Mouse (Mus musculus): Measurements from ENCODE around the gene Guk1. TPM values are rescaled to one million over a fixed set of nuclear protein-coding genes. Genes with fewer than 3 reads are reported as not detected.
"Not testable (repeated sequence)": the region's sequence is repeated elsewhere in the genome, so short reads cannot be mapped to it uniquely, and the experiment has no call there.

Gene Guk1
- polyA plus RNA-seq, 1 experiment = 81.0 TPM

- H3ac ChIP-seq (ENCODE audit: control insufficient read depth, insufficient read length, low read depth) = no peak overlapping the region
- no peaks in the 10 kb centered on the region for H3K27me3 ChIP-seq (ENCODE audit: control insufficient read depth, insufficient read depth, insufficient read length)
- peaks cover 99% of the 10 kb centered on the region for H3K79me3 ChIP-seq (ENCODE audit: low read depth)
- peaks cover 97% of the 10 kb centered on the region for H3K36me3 ChIP-seq (ENCODE audit: control insufficient read depth, insufficient read depth)
- TF ChIP-seq CEBPB (IDR thresholded peaks at IDR 0.05; ENCODE audit: low read depth) (no peak), MAX (IDR thresholded peaks at IDR 0.05) (no peak), USF1 (IDR thresholded peaks at IDR 0.05; ENCODE audit: low read depth) (no peak), MYOG (IDR thresholded peaks at IDR 0.05; ENCODE audit: control insufficient read depth, extremely low read depth, insufficient read length) (no peak), MYOD1 (IDR thresholded peaks at IDR 0.05; ENCODE audit: control insufficient read depth, insufficient read length, low read depth) (no peak), CTCF (IDR thresholded peaks at IDR 0.05; ENCODE audit: control insufficient read depth, insufficient read depth, insufficient read length) (no peak), FOSL1 (IDR thresholded peaks at IDR 0.05; ENCODE audit: insufficient read depth, low read length, poor library complexity, severe bottlenecking) (no peak)
- no peak overlapping the region for H3K4me3 ChIP-seq (ENCODE audit: insufficient read depth, poor library complexity, severe bottlenecking)
- H3K79me2 ChIP-seq (ENCODE audit: control insufficient read depth, insufficient read depth) = peaks cover 100% of the 10 kb centered on the region
Observed at GRCm38 (mm10) chr11:59218389-59218998, 26.5 kb upstream of the Guk1 start.

GRCm38 (mm10) chr11:59216955-59217354 is 24.9 kb upstream of the Guk1 start:
- peaks cover 94% of the 10 kb centered on the region for H3K36me3 ChIP-seq (ENCODE audit: control insufficient read depth, insufficient read depth)
- peaks cover 93% of the 10 kb centered on the region for H3K79me3 ChIP-seq (ENCODE audit: low read depth)
- no peaks in the 10 kb centered on the region for H3K27me3 ChIP-seq (ENCODE audit: control insufficient read depth, insufficient read depth, insufficient read length)
- TF ChIP-seq CEBPB (IDR thresholded peaks at IDR 0.05; ENCODE audit: low read depth) = no peak
- no peak for TF ChIP-seq USF1 (IDR thresholded peaks at IDR 0.05; ENCODE audit: low read depth)
- no peak for TF ChIP-seq FOSL1 (IDR thresholded peaks at IDR 0.05; ENCODE audit: insufficient read depth, low read length, poor library complexity, severe bottlenecking)
- no peak for TF ChIP-seq MYOG (IDR thresholded peaks at IDR 0.05; ENCODE audit: control insufficient read depth, extremely low read depth, insufficient read length)
- TF ChIP-seq MYOD1 (IDR thresholded peaks at IDR 0.05; ENCODE audit: control insufficient read depth, insufficient read length, low read depth) = no peak
- no peak for TF ChIP-seq MAX (IDR thresholded peaks at IDR 0.05)
- TF ChIP-seq CTCF (IDR thresholded peaks at IDR 0.05; ENCODE audit: control insufficient read depth, insufficient read depth, insufficient read length) = no peak
- H3K79me2 ChIP-seq (ENCODE audit: control insufficient read depth, insufficient read depth) = peaks cover 100% of the 10 kb centered on the region
- H3ac ChIP-seq (ENCODE audit: control insufficient read depth, insufficient read length, low read depth) = no peak overlapping the region
- H3K4me3 ChIP-seq (ENCODE audit: insufficient read depth, poor library complexity, severe bottlenecking) = no peak overlapping the region

- TF ChIP-seq CEBPB (IDR thresholded peaks at IDR 0.05; ENCODE audit: low read depth) = no peak
- Histone ChIP-seq H3ac (ENCODE audit: control insufficient read depth, insufficient read length, low read depth) (no peak overlapping the region), H3K79me3 (ENCODE audit: low read depth) (peaks cover 60% of the 10 kb centered on the region), H3K79me2 (ENCODE audit: control insufficient read depth, insufficient read depth) (peaks cover 97% of the 10 kb centered on the region), H3K36me3 (ENCODE audit: control insufficient read depth, insufficient read depth) (peaks cover 82% of the 10 kb centered on the region), H3K27me3 (ENCODE audit: control insufficient read depth, insufficient read depth, insufficient read length) (no peaks in the 10 kb centered on the region), H3K4me3 (ENCODE audit: insufficient read depth, poor library complexity, severe bottlenecking) (no peak overlapping the region)
Observed at GRCm38 (mm10) chr11:59212892-59213494, 21.0 kb upstream of the Guk1 start.

DNA sequence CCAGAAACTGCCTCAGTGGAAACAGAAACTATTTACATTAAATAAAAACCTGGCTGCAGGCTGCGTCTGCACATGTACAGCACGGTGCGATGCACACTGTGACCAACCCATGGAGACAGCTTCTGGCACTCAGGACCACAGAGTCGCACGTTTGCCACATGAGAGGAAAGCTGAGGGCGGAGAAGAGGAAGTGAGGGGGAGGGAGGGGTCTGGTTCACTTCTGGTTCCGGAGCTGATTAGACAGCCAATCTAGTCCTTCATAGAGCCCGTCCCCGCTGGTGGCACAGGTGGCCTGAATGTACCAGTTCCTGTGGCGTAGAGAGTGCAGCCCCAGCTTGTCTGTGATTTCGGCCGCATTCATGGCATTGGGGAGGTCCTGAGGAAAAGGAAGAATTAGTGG is 20.3 kb upstream of the Guk1 start:
- H3K27me3 ChIP-seq (ENCODE audit: control insufficient read depth, insufficient read depth, insufficient read length); H3K4me3 ChIP-seq (ENCODE audit: insufficient read depth, poor library complexity, severe bottlenecking); H3ac ChIP-seq (ENCODE audit: control insufficient read depth, insufficient read length, low read depth): not testable (repeated sequence)
- H3K36me3 ChIP-seq (ENCODE audit: control insufficient read depth, insufficient read depth) = peaks cover 76% of the 10 kb centered on the region
- peaks cover 90% of the 10 kb centered on the region for H3K79me2 ChIP-seq (ENCODE audit: control insufficient read depth, insufficient read depth)
- H3K79me3 ChIP-seq (ENCODE audit: low read depth) = peaks cover 53% of the 10 kb centered on the region

DNA sequence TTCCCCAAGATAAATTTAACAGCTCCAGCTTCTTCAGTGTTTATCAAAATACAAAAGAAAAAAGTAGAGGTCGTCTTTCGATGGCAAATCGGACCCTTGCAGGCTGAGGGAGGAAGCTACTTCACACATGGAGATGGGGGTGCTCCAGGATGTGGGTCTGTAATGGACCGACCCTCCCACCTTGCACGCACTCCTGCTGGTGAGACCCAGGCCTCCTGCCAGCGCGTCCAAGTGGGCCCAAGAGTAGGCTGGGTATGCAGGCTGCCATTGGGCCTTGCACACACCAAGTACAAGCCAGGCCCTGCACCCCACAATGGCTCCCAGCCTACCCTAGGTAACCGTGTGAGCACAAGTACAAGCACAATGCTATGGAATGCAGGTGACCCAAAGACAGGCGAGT is 19.5 kb upstream of the Guk1 start:
- H3ac ChIP-seq (ENCODE audit: control insufficient read depth, insufficient read length, low read depth); H3K4me3 ChIP-seq (ENCODE audit: insufficient read depth, poor library complexity, severe bottlenecking); H3K27me3 ChIP-seq (ENCODE audit: control insufficient read depth, insufficient read depth, insufficient read length): not testable (repeated sequence)
- peaks cover 71% of the 10 kb centered on the region for H3K36me3 ChIP-seq (ENCODE audit: control insufficient read depth, insufficient read depth)
- H3K79me2 ChIP-seq (ENCODE audit: control insufficient read depth, insufficient read depth) = peaks cover 83% of the 10 kb centered on the region
- peaks cover 45% of the 10 kb centered on the region for H3K79me3 ChIP-seq (ENCODE audit: low read depth)

GRCm38 (mm10) chr11:59210020-59210419 is 18.0 kb upstream of the Guk1 start:
- no peaks in the 10 kb centered on the region for H3K27me3 ChIP-seq (ENCODE audit: control insufficient read depth, insufficient read depth, insufficient read length)
- no peak overlapping the region for H3K4me3 ChIP-seq (ENCODE audit: insufficient read depth, poor library complexity, severe bottlenecking)
- TF ChIP-seq FOSL1 (IDR thresholded peaks at IDR 0.05; ENCODE audit: insufficient read depth, low read length, poor library complexity, severe bottlenecking) (no peak), USF1 (IDR thresholded peaks at IDR 0.05; ENCODE audit: low read depth) (no peak), CTCF (IDR thresholded peaks at IDR 0.05; ENCODE audit: control insufficient read depth, insufficient read depth, insufficient read length) (no peak), MYOG (IDR thresholded peaks at IDR 0.05; ENCODE audit: control insufficient read depth, extremely low read depth, insufficient read length) (no peak), MAX (IDR thresholded peaks at IDR 0.05) (no peak), MYOD1 (IDR thresholded peaks at IDR 0.05; ENCODE audit: control insufficient read depth, insufficient read length, low read depth) (no peak), CEBPB (IDR thresholded peaks at IDR 0.05; ENCODE audit: low read depth) (no peak)
- H3K79me3 ChIP-seq (ENCODE audit: low read depth) = peaks cover 30% of the 10 kb centered on the region
- no peak overlapping the region for H3ac ChIP-seq (ENCODE audit: control insufficient read depth, insufficient read length, low read depth)
- H3K36me3 ChIP-seq (ENCODE audit: control insufficient read depth, insufficient read depth) = peaks cover 68% of the 10 kb centered on the region
- peaks cover 67% of the 10 kb centered on the region for H3K79me2 ChIP-seq (ENCODE audit: control insufficient read depth, insufficient read depth)

All from C2C12 (cell line).